Mouse (Mus musculus): ENCODE results near the gene Ermp1.

DNA sequence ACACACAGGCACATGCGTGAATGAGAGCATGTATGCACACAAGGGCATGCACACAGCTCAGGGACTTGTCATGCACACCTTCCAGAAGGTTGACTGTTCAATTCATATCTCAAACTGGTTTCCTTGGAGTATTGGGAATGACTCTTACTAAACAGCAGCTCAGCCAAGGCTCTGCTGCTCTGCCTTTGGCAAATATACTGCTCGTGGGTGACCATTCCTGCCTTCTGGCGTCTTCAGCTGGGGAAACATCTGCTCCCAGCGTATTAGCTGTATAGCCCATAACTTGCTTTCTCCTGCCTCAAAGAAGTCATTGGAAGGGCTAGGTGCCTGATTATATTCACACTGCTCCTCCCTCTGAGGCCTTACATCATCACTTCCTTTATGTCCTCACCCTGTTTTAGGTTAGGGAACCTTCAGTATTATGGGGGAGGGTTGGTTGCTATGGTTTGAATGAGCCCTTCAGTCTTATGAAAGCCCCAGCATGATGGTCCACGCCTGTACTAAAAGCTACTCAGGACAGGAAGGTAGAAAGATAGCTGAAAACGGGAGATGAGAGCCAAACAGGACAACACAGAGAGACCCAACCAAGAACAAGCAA, 30.1 kb upstream of the Ermp1 start:
- TF ChIP-seq CTCF (IDR thresholded peaks at IDR 0.05; ENCODE audit: low read depth, low read length) (no peak), POLR2A (IDR thresholded peaks at IDR 0.05; ENCODE audit: borderline replicate concordance, low read depth, low read length) (no peak)
